Mouse (Mus musculus) forelimb bud, embryonic 11.5 days (tissue): ENCODE measurements around the gene Gm21497.
"Not testable (repeated sequence)": the region's sequence is repeated elsewhere in the genome, so short reads cannot be mapped to it uniquely, and the experiment has no call there.

ENCODE experiments used
- DNase-seq: peaks from one replicate; pipeline ENCODE4 v3.0.0-alpha.2; 2012; ENCODE audit warnings: low read depth, low spot score

Gm21497 gene

DNA sequence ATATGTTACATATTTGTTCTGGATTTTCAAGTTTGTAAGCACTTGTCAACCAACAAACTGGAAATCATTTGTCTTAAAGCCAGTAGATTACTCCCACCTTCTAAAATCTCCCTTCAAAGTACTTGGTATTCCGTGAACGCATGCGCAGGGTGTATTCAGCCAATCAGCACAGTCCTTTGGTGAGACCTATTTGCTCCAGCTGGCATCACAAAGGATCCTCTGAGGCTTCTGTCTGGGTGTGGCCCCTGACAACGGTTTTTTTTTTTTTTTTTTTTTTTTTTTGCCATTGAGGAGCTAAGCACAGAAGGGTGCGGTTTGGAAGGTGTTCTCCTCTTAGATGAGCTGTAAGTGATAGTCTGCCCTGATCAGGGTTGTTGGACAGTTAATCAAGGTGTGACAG is at the start of gene Gm21497:
Gene Gm21497, plus strand, starts transcription at position 301 of the 400 bp plus-strand sequence.
- DNase-seq: not testable (repeated sequence)
